In genomic region chr11:87385676-87386075, GRCm38 (mm10) we compare ENCODE assay signal across 17 mouse cellular contexts. TPM values are rescaled to one million over a fixed set of nuclear protein-coding genes. Genes with fewer than 3 reads are reported as not detected.
"Had no signal": no experiment of that assay in that cellular context is flagged by ENCODE, and none has a peak within 500 bp of the region (broad histone marks: within the 10 kb centered on the region; RNA-seq: fewer than 3 reads in every experiment).

No protein-coding gene starts in this region.

- H3K27ac ChIP-seq: kidney, postnatal 0 days; limb, embryonic 12.5 days; liver, embryonic 13.5 days; lung, embryonic 15.5 days; macrophage; midbrain, embryonic 12.5 days; neural tube, embryonic 13.5 days had no signal

- H3K4me3 ChIP-seq: limb, embryonic 12.5 days; liver, embryonic 13.5 days; lung, embryonic 15.5 days; megakaryocyte, embryonic 14.5 days; midbrain, embryonic 12.5 days; neural tube, embryonic 13.5 days had no signal

- DNase-seq: kidney, adult 11 months; kidney, adult 9 months; kidney, postnatal 4 days; liver; liver, embryonic 13.5 days; liver, postnatal 0 days; lung, postnatal 14 days; retina, postnatal 1 day; right cerebral cortex, postnatal 25 days; thymus, postnatal 4 days had no signal

RNA-seq across cellular contexts. Expression of gene Tex14, which starts 19.2 kb away (rescaled TPM):
- polyA plus RNA-seq: liver, postnatal 0 days had no signal
